Mouse (Mus musculus) layer of hippocampus, adult 11-12 months (tissue): ENCODE measurements at regions not wholly inside any gene's neighbourhood (a gene's known extent, or its start where the extent isn't known, plus 50 kb on each side); places are given as distances from the start of the nearest gene placed in this dataset.

ENCODE experiments used
- DNase-seq: peaks from one replicate; pipeline ENCODE4 v3.0.0; 2022; ENCODE audit warnings: low spot score

- no peak for DNase-seq
Observed at GRCm38 (mm10) chr5:51397528-51397927, 170.0 kb downstream of the Ppargc1a start.

- DNase-seq: no peak
Observed at GRCm38 (mm10) chr5:51391319-51391718, 176.2 kb downstream of the Ppargc1a start.

- no peak for DNase-seq
Observed at GRCm38 (mm10) chr5:51387751-51388150, 179.8 kb downstream of the Ppargc1a start.

GRCm38 (mm10) chr5:51386409-51386808, 181.1 kb downstream of the Ppargc1a start:
- DNase-seq: no peak

- DNase-seq: no peak
Observed at GRCm38 (mm10) chr5:51384278-51384677, 183.2 kb downstream of the Ppargc1a start.

- peak; percentile 49 for DNase-seq
Observed at GRCm38 (mm10) chr5:51359101-51359500, 208.4 kb downstream of the Ppargc1a start.

- DNase-seq: peak; percentile 10
Observed at GRCm38 (mm10) chr5:51348256-51348655, 219.3 kb downstream of the Ppargc1a start.

GRCm38 (mm10) chr5:51329142-51329541, 238.4 kb downstream of the Ppargc1a start:
- DNase-seq: no peak

GRCm38 (mm10) chr5:51289191-51289590, 278.3 kb downstream of the Ppargc1a start:
- no peak for DNase-seq

- no peak for DNase-seq
Observed at GRCm38 (mm10) chr5:51288234-51288633, 279.3 kb downstream of the Ppargc1a start.

GRCm38 (mm10) chr5:51241156-51241555, 326.4 kb downstream of the Ppargc1a start:
- DNase-seq: no peak

GRCm38 (mm10) chr5:51234004-51234355, 333.5 kb downstream of the Ppargc1a start:
- no peak for DNase-seq

GRCm38 (mm10) chr5:51233271-51234003, 334.1 kb downstream of the Ppargc1a start:
- no peak for DNase-seq

- DNase-seq: no peak
Observed at GRCm38 (mm10) chr5:51229806-51230205, 337.7 kb downstream of the Ppargc1a start.

GRCm38 (mm10) chr5:51227996-51228395, 339.5 kb downstream of the Ppargc1a start:
- DNase-seq: no peak

- no peak for DNase-seq
Observed at GRCm38 (mm10) chr5:51203266-51203665, 364.3 kb downstream of the Ppargc1a start.

- DNase-seq: no peak
Observed at GRCm38 (mm10) chr5:51202525-51203215, 364.9 kb downstream of the Ppargc1a start.

- DNase-seq: no peak
Observed at GRCm38 (mm10) chr5:51196393-51197347, 370.9 kb downstream of the Ppargc1a start.

GRCm38 (mm10) chr5:51190661-51191060, 376.9 kb downstream of the Ppargc1a start:
- no peak for DNase-seq

GRCm38 (mm10) chr5:51169828-51170227, 397.7 kb downstream of the Ppargc1a start:
- no peak for DNase-seq

- no peak for DNase-seq
Observed at GRCm38 (mm10) chr5:51168206-51168605, 399.3 kb downstream of the Ppargc1a start.

GRCm38 (mm10) chr5:51156901-51157300, 410.6 kb downstream of the Ppargc1a start:
- DNase-seq: no peak
